Mouse (Mus musculus) heart, postnatal 25 days (tissue): ENCODE measurements around the gene Cd1d1. TPM values are rescaled to one million over a fixed set of nuclear protein-coding genes. Genes with fewer than 3 reads are reported as not detected.

Source experiments
- DNase-seq: peaks from one replicate; pipeline ENCODE4 v3.0.0; 2022; ENCODE audit warnings: low spot score
- intact Hi-C: fragments of 180-260 bp; cut with DNase I; formaldehyde crosslinking; loops from one replicate; pipeline ENCODE4 v1.15.1; 2025
- total RNA-seq, 2 experiments: library from RNA; stranded (reverse); gene quantifications; 2 replicates each; pipeline ENCODE4 v1.2.3; 2021

Gene Cd1d1
- total RNA-seq, 2 experiments from 2014 or later = 2.7 to 4.7 TPM

GRCm38 (mm10) chr3:86975150-86975549 lies 24.1 kb downstream of the Cd1d1 start:
- no peak for DNase-seq
- intact Hi-C loops = loop anchor here (5.0 kb wide), 1 partner anchor 648 kb away; no protein-coding TSS in a partner anchor

GRCm38 (mm10) chr3:86962665-86963435 lies 36.4 kb downstream of the Cd1d1 start:
- no peak for DNase-seq
- intact Hi-C loops = no loop called here

GRCm38 (mm10) chr3:86961395-86961669 lies 37.9 kb downstream of the Cd1d1 start:
- intact Hi-C loops = no loop called here
- no peak for DNase-seq

GRCm38 (mm10) chr3:86960656-86961394 lies 38.4 kb downstream of the Cd1d1 start:
- no peak for DNase-seq
- intact Hi-C loops = no loop called here

GRCm38 (mm10) chr3:86959088-86959487 lies 40.2 kb downstream of the Cd1d1 start:
- no peak for DNase-seq
- intact Hi-C loops = no loop called here

GRCm38 (mm10) chr3:86955376-86955775 lies 43.9 kb downstream of the Cd1d1 start:
- no peak for DNase-seq
- intact Hi-C loops = no loop called here

- intact Hi-C loops = no loop called here
- DNase-seq = no peak
Observed at GRCm38 (mm10) chr3:86954521-86954920, 44.7 kb downstream of the Cd1d1 start.

GRCm38 (mm10) chr3:86953819-86954218 lies 45.4 kb downstream of the Cd1d1 start:
- intact Hi-C loops = no loop called here

GRCm38 (mm10) chr3:86950652-86951051 lies 48.6 kb downstream of the Cd1d1 start:
- intact Hi-C loops = no loop called here
- DNase-seq = no peak

More at GRCm38 (mm10) chr3:86953819-86954218, 45.4 kb downstream of the Cd1d1 start:
- no peak for DNase-seq

Other genes with a start within 250 kb of the Cd1d1 start
- gene Dclk2, start 78.6 kb downstream of the Cd1d1 start, total RNA-seq = 1 to 10 TPM in 1 of 2 experiments, under 1 TPM in 1; 0.75 to 1.5 TPM
- gene Kirrel, start 175.3 kb upstream of the Cd1d1 start, total RNA-seq = 1 to 10 TPM; 7.1 to 8.4 TPM